Mouse (Mus musculus) heart, postnatal 0 days (tissue): ENCODE measurements at regions not wholly inside any gene's neighbourhood (a gene's known extent, or its start where the extent isn't known, plus 50 kb on each side); places are given as distances from the start of the nearest gene placed in this dataset.

Source experiments
- ATAC-seq: fragments of 200-750 bp; cut with Nextera tagmentation; 2 replicates; pipeline ENCODE4 v1.8.0; 2017; ENCODE audit warnings: low read depth, moderate number of reproducible peaks, moderate library complexity; ENCODE audit not compliant: insufficient read depth
- DNase-seq: peaks from one replicate; pipeline ENCODE4 v3.0.0-alpha.2; 2016; ENCODE audit warnings: low spot score
- H3K27ac ChIP-seq: fragments of 300-500 bp; sonication (generic); 2 replicates; pipeline ENCODE4 v1.5.1; 2014; ENCODE audit warnings: low read depth, mild to moderate bottlenecking
- H3K27me3 ChIP-seq: fragments of 300-500 bp; sonication (generic); 2 replicates; pipeline ENCODE4 v1.6.1; 2014; ENCODE audit warnings: low read length, mixed read lengths; ENCODE audit not compliant: control insufficient read depth, insufficient read depth
- H3K36me3 ChIP-seq: fragments of 300-500 bp; sonication (generic); replicated peaks from 2 replicates; pipeline ENCODE4 v1.6.1; 2014; ENCODE audit warnings: low read length, mixed read lengths; ENCODE audit not compliant: control insufficient read depth, insufficient read depth
- H3K4me1 ChIP-seq: fragments of 300-500 bp; sonication (generic); 2 replicates; pipeline ENCODE4 v1.6.1; 2014; ENCODE audit warnings: antibody characterized with exemption; ENCODE audit not compliant: control insufficient read depth, insufficient read depth
- H3K4me2 ChIP-seq: fragments of 300-500 bp; sonication (generic); 2 replicates; pipeline ENCODE4 v1.6.1; 2014; ENCODE audit warnings: low read depth, mild to moderate bottlenecking, low read length, moderate library complexity
- H3K4me3 ChIP-seq: fragments of 300-500 bp; sonication (generic); 2 replicates; pipeline ENCODE4 v1.5.1; 2014; ENCODE audit warnings: low read depth, low read length
- H3K9ac ChIP-seq: fragments of 300-500 bp; sonication (generic); replicated peaks from 2 replicates; pipeline ENCODE4 v1.6.1; 2014; ENCODE audit warnings: low read depth, low read length, mixed read lengths
- H3K9me3 ChIP-seq: fragments of 300-500 bp; sonication (generic); replicated peaks from 2 replicates; pipeline ENCODE4 v1.6.1; 2016; ENCODE audit warnings: low read length; ENCODE audit not compliant: control insufficient read depth
- CTCF ChIP-seq: IDR thresholded peaks from 2 replicates; pipeline ENCODE4 v1.5.1; 2016; ENCODE audit warnings: antibody characterized with exemption, control low read depth, low read depth
- EP300 ChIP-seq: IDR thresholded peaks from 2 replicates; pipeline ENCODE4 v1.6.1; 2016; ENCODE audit warnings: antibody characterized with exemption, low read depth
- WGBS: fragments of 180-500 bp; shearing (Covaris S2); extraction: QIAGEN DNeasy Blood & Tissue Kit; methylation state at CpG from one replicate; pipeline ENCODE4 v1.1.7; 2014; 5-methylcytosine and 5-hydroxymethylcytosine counted together

DNA sequence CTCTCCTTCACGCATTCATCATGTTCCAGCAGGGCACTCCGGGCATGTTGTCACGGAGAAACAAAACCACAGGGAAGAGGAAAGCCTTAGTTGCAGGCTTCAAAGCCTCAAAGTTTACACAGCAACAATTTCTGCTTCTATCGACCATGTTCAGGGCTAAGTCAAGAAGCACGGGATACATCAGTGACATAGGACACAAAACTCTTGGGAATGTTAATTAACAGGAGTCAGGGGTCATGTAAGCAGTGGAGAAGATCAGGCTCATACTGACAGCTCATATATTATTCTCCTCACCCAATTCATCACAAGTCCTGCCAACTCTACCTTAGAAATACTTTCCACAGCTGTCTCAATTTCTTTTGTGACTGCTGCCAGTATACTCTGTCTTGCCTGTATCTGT lies 133.0 kb upstream of the Btbd3 start:
- H3K27ac ChIP-seq, result no peak overlapping the region
- no peak overlapping the region for H3K9ac ChIP-seq
- H3K27me3 ChIP-seq, result no peaks in the 10 kb centered on the region
- no peak overlapping the region for H3K4me3 ChIP-seq
- no peaks in the 10 kb centered on the region for H3K36me3 ChIP-seq
- 67% methylated on average over 5 of the region's 5 CpGs for WGBS
- TF ChIP-seq EP300 (no peak), CTCF (no peak)
- ATAC-seq, result no peak
- no peak for DNase-seq
- no peak overlapping the region for H3K4me2 ChIP-seq
- no peaks in the 10 kb centered on the region for H3K4me1 ChIP-seq
- no peaks in the 10 kb centered on the region for H3K9me3 ChIP-seq

GRCm38 (mm10) chr2:138120868-138121267 lies 135.5 kb upstream of the Btbd3 start:
- no peak overlapping the region for H3K27ac ChIP-seq
- H3K4me3 ChIP-seq, result no peak overlapping the region
- H3K36me3 ChIP-seq, result no peaks in the 10 kb centered on the region
- no peaks in the 10 kb centered on the region for H3K4me1 ChIP-seq
- no peak overlapping the region for H3K4me2 ChIP-seq
- no peaks in the 10 kb centered on the region for H3K9me3 ChIP-seq
- TF ChIP-seq EP300 (no peak), CTCF (no peak)
- H3K9ac ChIP-seq, result no peak overlapping the region
- no peak for ATAC-seq
- DNase-seq, result no peak
- H3K27me3 ChIP-seq, result no peaks in the 10 kb centered on the region
- 67% methylated on average over 1 of the region's 1 CpGs for WGBS

DNA sequence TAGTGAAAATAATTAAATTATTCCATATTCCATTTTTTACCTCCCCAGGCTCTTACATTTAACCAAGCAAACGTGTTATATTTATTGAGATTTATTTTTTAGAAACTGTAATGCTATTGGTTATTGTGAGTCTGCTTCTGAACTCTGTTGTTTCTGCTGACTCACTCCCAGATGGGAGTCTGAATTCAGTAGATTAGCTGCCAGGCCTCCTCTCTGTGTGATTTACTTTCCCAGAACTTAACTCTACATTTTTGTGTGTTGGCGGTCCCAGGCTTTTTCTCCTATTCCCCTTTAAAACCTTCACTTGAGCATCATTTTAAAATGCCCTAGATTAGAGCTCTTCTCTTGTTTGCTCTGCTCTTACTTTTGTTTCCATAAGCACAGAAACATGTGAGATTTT lies 136.2 kb upstream of the Btbd3 start:
- no peak overlapping the region for H3K27ac ChIP-seq
- TF ChIP-seq CTCF (no peak), EP300 (no peak)
- no peaks in the 10 kb centered on the region for H3K9me3 ChIP-seq
- no peaks in the 10 kb centered on the region for H3K27me3 ChIP-seq
- no peaks in the 10 kb centered on the region for H3K36me3 ChIP-seq
- H3K9ac ChIP-seq, result no peak overlapping the region
- H3K4me2 ChIP-seq, result no peak overlapping the region
- H3K4me3 ChIP-seq, result no peak overlapping the region
- DNase-seq (no peak), ATAC-seq (no peak)
- H3K4me1 ChIP-seq, result no peaks in the 10 kb centered on the region
- 65% methylated on average over 2 of the region's 2 CpGs for WGBS

DNA sequence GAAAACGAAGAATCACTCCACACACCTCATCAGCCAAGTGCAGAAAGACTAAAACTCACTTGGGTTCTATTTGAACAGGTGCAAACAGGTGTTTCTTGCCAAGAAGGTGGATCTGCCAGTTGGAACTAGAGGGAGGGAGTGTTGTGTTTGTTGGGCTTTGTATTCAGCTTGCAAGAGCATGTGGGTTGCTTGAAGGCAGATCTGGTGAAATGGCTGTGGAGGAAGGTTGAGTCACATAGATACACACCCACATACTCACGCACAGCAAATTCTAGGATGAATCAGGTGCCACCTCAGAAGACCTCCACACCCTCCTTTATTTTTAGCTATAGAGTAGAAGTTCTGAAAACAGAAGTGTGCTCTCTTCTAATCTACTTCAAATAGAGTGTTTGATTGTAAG lies 156.6 kb upstream of the Btbd3 start:
- 77% methylated on average over 2 of the region's 2 CpGs for WGBS
- no peaks in the 10 kb centered on the region for H3K9me3 ChIP-seq
- H3K36me3 ChIP-seq, result no peaks in the 10 kb centered on the region
- TF ChIP-seq EP300 (no peak), CTCF (no peak)
- H3K27me3 ChIP-seq, result no peaks in the 10 kb centered on the region
- no peak overlapping the region for H3K9ac ChIP-seq
- H3K4me1 ChIP-seq, result no peaks in the 10 kb centered on the region
- H3K4me2 ChIP-seq, result no peak overlapping the region
- no peak overlapping the region for H3K27ac ChIP-seq
- H3K4me3 ChIP-seq, result no peak overlapping the region
- ATAC-seq, result no peak
- no peak for DNase-seq

DNA sequence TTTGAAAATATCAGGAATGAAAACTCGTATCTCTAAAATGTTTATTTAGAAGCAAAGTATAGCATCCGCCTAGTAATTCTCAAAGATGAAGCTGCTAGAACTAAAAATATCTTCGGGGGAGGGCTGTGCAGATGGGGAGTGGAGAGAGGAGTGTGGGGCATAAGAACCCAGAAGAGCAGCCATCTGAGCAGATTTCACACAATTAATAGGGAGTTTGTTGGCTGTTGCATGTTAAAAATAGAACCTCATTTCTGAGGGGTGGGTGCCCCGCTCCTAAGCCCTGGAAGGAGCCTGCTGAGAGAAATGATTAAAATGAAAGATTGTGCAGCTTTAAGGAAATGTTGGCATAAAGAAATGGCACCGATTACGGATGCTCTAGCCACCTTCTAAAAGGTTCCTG lies 171.0 kb upstream of the Btbd3 start:
- TF ChIP-seq CTCF, result no peak
- TF ChIP-seq EP300, result no peak
- H3K27ac ChIP-seq, result no peak overlapping the region
- H3K27me3 ChIP-seq, result no peaks in the 10 kb centered on the region
- no peak overlapping the region for H3K9ac ChIP-seq
- H3K4me3 ChIP-seq, result no peak overlapping the region
- 59% methylated on average over 6 of the region's 6 CpGs for WGBS
- no peaks in the 10 kb centered on the region for H3K9me3 ChIP-seq
- no peak overlapping the region for H3K4me2 ChIP-seq
- DNase-seq (no peak), ATAC-seq (no peak)
- no peaks in the 10 kb centered on the region for H3K36me3 ChIP-seq
- H3K4me1 ChIP-seq, result no peaks in the 10 kb centered on the region

- Histone ChIP-seq H3K4me3 (no peak overlapping the region), H3K27ac (no peak overlapping the region), H3K9me3 (no peaks in the 10 kb centered on the region), H3K4me1 (no peaks in the 10 kb centered on the region), H3K36me3 (no peaks in the 10 kb centered on the region), H3K27me3 (no peaks in the 10 kb centered on the region), H3K9ac (no peak overlapping the region), H3K4me2 (no peak overlapping the region)
- no peak for ATAC-seq
- WGBS, result 74% methylated on average over 6 of the region's 6 CpGs
- DNase-seq, result no peak
- TF ChIP-seq EP300 (no peak), CTCF (no peak)
These were observed 171.6 kb upstream of the Btbd3 start for GRCm38 (mm10) chr2:138084564-138085283.
